Mouse (Mus musculus) gastrocnemius, postnatal 36 days (tissue): ENCODE results near the gene Vps37c. TPM values are rescaled to one million over a fixed set of nuclear protein-coding genes. Genes with fewer than 3 reads are reported as not detected.

Experiments
- DNase-seq, 2 experiments: peaks; one replicate each; pipeline ENCODE4 v3.0.0; 2022
- intact Hi-C: fragments of 180-260 bp; cut with DNase I; formaldehyde crosslinking; loops from one replicate; pipeline ENCODE4 v1.15.1; 2025
- total RNA-seq, 2 experiments: library from RNA; stranded (reverse); gene quantifications; 2 replicates each; pipeline ENCODE4 v1.2.3; 2021

The Vps37c gene
- total RNA-seq, 2 experiments from 2014 or later: 16.1 to 21.6 TPM

GRCm38 (mm10) chr19:10735861-10736260, 47.3 kb downstream of the Vps37c start:
- intact Hi-C loops: no loop called here
- DNase-seq: no peak

- intact Hi-C loops: loop anchor here (2.0 kb wide), 1 partner anchor 15 kb away; no protein-coding TSS in a partner anchor
- DNase-seq: no peak
Observed at GRCm38 (mm10) chr19:10738038-10738437, 49.5 kb downstream of the Vps37c start.

DNA sequence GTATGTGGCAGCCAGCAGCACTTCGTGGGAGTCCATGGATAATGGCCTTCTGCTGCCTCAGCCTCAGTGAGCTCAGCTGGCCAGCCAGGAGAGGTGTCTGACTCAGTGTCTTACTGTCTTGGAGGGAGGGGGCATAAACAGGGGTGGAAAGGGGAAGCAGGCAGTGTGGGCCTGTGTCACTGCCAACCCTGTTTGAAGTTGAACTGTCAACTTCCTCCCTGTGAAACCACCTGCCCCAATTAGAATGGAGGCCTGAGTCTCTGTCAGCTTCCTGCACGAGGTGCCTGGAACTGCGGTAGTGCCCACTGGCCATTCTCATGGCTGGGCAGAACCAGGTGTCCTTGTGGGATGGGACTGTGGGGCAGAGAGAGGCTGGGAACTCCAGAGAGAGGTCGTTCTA, 50.3 kb downstream of the Vps37c start, which contains the start of gene Cd5:
Gene Cd5, minus strand, starts transcription at position 192 of the 400 bp plus-strand sequence.
- intact Hi-C loops: loop anchor here (2.0 kb wide), 1 partner anchor 14 kb away; no protein-coding TSS in a partner anchor
- DNase-seq: no peak

DNA sequence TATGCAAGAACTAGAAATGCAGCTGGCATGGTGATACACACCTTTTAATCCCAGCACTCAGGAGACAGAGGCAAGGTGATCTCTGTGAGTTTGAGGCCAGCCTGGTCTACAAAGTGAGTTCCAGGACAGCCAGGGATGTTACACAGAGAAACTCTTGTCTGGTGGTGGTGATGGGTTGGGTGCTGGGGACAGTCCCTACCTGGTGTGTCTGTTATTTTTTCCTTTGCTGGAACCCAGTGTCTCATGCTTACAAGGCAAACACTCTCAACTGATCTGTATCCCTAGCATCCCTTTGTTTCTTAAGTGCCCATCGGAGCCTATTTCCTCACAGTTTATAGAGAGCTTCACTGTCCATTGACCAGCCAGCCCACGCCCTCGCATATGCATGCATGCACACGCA, 51.4 kb downstream of the Vps37c start:
- DNase-seq: no peak
- intact Hi-C loops: loop anchor here (2.0 kb wide), 1 partner anchor 13 kb away; no protein-coding TSS in a partner anchor

DNA sequence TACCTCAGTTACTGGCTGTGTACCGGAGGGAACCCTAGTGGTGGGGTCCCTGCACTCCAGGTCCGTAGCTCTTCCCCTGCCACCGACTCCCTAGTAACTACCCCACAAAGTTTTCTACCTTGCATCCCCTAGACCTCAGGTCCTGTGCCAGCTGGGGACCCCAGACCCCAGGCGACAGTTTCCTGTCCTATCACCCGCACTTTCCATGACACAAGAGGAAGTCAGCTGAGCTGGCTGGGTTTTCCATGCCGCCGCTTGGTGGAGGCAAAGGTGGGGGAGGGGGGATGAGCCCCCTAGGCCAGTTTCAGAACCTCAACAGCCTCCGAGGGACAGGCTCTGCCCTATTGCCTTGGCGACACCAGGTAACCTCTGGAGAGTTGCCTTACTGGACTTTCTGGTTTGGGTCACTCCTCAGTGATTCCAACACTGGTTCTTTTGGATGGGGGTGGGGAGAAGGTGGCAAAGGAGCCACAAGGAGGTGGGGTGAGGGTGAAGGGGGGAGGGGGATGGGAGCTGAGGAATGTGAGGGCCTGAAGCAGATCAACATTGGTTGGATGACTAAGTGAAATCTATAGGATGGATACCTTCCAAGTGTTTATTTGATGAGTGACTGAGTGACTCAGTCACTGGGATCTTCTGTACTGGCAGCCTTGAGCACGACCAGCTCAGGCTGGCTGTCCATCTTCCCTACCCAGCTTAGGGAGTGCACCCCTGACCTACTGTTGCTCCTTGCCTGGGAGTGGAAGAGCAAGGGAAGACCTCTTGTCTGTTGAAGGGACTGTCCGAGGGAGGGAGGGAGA, 52.3 kb downstream of the Vps37c start:
- no peak for DNase-seq
- intact Hi-C loops: no loop called here

DNA sequence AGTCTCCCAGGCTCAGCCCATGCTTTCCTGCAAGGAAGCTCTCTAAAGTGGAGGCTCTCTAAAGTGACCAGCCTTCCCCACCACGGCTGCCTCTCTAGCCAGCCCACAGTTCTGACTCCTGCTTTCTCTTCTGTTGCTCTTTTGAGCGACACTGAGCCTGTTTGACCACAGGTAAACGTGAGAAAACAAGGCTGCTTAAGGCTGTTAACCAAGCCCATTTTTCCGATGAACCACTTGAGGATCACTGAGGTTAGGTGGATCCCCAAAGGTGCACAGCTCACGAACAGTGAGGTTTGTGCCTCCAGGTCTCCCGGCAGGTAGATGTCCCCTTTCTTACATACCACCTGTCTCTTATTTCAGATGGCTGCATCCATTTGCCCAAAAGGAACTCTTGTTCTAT, 53.6 kb downstream of the Vps37c start:
- intact Hi-C loops: no loop called here
- DNase-seq: no peak

GRCm38 (mm10) chr19:10742565-10742964, 54.0 kb downstream of the Vps37c start:
- intact Hi-C loops: no loop called here

GRCm38 (mm10) chr19:10747182-10747581, 58.6 kb downstream of the Vps37c start:
- DNase-seq: no peak
- intact Hi-C loops: no loop called here

More at GRCm38 (mm10) chr19:10742565-10742964, 54.0 kb downstream of the Vps37c start:
- DNase-seq: no peak

- intact Hi-C loops: no loop called here
- no peak for DNase-seq
Observed at GRCm38 (mm10) chr19:10747718-10748117, 59.2 kb downstream of the Vps37c start.

DNA sequence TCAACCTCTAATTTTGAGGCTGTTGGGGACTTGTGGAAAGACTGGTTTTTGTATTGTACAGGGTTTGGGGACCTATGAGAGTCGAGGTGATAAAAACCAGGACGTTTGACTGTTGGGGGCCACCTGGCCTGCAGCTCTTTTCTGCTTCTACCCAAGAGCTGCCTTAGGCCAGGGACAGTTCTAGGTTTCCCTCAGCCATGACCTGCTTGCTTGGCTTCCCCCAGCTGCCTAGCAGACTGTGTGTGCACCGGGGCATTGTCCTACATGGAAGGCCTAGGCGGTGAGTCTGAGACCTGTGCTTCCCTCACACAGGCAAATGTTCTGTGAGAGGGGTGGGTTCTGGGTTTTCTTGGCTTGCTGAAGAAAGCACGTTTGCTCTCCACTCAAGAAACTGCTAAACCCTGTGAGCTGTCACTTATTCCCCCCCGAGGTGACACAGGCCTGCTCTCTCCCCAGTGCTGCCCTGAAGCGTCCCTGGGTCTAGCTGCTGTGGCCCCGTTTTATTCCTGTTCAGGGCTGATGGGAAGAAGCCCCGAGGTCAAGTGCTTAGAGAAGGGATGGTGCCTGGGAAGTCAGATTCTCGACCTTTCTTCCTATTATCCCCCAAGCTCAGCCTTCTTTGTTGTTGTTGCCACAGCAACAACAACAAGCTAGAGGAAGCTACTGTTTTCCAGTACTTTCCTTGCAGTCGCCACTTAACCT, 60.0 kb downstream of the Vps37c start:
- DNase-seq: no peak
- intact Hi-C loops: no loop called here

DNA sequence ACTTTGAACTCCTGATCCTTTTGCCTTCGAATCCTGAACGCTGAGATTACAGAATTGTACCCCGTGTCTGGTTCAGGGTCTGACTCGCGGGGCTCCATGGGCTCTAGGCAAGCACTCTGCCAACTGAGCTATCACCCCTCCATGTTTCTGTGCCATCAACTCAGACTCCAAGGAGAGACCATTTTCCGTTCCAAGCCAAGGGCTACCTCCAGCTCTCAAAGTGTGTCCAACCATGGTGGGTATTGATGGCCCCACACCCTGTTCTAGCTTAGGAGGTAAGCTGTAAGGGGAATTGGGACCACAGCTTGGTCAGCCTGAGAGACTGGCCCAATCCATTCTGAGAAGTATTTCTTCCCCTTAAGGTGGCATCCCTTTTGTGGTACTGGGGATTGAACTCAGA, 60.8 kb downstream of the Vps37c start:
- no peak for DNase-seq
- intact Hi-C loops: no loop called here

DNA sequence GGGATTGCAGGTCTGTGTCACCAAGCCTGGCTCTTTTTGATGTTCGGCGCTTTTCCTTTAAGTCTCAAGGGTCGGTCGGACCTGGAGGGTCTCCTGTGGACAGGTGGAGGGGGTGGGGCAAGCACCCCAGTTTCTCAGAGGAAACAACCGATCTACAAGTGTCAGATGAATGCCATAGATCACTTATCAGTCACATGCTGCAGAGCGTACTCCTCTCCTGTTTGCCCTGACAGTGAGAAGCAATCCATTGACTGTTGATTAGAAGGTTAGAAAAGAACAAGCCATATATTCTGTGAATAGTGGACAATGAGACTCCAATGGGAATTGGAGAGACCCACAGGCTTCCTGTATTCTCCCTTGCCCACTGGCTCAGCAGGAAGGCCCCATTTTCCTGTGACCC, 61.6 kb downstream of the Vps37c start:
- intact Hi-C loops: no loop called here
- no peak for DNase-seq

DNA sequence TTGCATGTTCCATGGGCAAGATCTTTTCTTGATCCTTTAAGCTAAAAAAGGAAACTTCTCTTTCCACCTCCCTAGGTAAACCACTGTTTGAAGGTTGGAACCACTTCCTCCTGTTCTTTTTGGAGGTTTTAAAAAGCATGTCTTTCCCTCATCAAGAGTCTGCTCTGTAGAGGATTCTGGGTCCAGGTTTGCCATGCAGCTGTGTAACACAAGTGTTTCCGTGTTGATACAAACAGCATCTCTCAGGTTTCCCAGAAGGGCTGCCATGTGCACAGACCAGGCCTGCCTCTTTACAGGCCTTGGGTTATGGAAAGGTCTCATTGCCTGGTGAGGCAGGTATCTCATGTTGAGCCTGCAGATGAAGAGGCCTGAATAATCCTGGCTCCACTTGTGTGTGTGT, 63.1 kb downstream of the Vps37c start:
- intact Hi-C loops: loop anchor here (2.0 kb wide), 1 partner anchor 13 kb away; the partner anchor contains the start of gene Cd5
- no peak for DNase-seq

DNA sequence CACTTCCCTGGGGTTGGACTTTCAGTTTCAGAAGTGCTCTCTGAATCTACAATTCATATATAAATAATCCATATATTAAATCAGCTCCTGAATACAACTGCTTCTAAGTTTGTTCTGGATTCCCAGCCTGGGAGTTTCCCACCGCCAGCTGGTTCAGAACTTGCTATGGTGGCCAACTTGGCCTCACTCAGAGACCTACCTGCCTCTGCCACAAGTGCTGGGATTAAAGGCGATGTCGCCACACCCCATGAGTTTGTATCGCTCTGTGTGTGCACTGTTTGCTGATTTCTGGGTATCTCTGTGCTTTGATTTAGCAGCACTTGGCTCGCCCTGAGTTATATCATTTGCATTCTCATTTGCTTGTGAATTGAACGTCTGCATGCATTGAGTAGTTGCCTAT, 63.6 kb downstream of the Vps37c start:
- no peak for DNase-seq
- intact Hi-C loops: loop anchor here (2.0 kb wide), 1 partner anchor 13 kb away; the partner anchor contains the start of gene Cd5

GRCm38 (mm10) chr19:10752646-10753045, 64.1 kb downstream of the Vps37c start:
- no peak for DNase-seq
- intact Hi-C loops: loop anchor here (2.0 kb wide), 1 partner anchor 14 kb away; the partner anchor contains the start of gene Cd5

DNA sequence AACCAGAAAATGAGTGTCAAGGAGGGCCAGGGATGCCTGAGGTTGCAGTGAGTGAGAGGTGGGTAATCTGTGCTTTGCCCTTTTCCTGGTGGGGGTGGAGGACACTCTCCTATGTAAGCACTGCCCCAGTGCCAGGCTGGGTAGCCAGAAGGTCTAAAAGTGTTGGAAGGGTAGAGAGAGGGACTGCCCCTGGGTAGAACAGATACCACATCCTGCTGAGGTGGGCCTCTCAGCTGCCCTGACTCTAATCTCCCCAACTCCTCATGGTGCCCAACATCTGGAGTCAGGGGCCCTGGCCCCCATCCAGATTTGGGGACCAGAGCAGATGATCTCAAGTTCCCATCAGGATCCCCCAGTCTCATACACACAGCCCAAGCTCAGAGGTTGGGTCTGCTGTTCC, 68.6 kb downstream of the Vps37c start:
- intact Hi-C loops: no loop called here

DNA sequence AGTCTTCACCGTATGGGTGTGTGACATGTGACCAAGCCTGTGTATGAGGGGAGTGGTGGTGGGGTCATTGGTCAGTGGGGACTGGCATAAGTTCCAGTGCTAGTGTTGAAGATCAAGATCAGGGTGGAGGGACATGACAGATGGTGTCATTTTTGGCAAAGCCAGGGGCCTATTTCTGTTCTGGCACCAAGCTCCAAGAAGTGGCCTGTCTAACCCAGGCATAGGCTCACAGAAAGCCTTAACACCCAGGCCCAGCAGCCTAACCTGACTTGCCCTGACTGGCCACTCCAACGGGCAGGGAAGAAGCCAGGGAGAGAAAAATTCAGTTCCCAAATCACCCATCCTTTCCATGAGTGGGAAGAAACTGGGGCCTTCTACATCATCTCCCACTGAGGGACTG, 69.0 kb downstream of the Vps37c start:
- DNase-seq: no peak
- intact Hi-C loops: no loop called here

More for the DNA sequence above, 68.6 kb downstream of the Vps37c start:
- no peak for DNase-seq

GRCm38 (mm10) chr19:10758708-10759107, 70.2 kb downstream of the Vps37c start:
- DNase-seq: no peak
- intact Hi-C loops: no loop called here

GRCm38 (mm10) chr19:10759525-10759924, 71.0 kb downstream of the Vps37c start:
- intact Hi-C loops: no loop called here
- DNase-seq: no peak

DNA sequence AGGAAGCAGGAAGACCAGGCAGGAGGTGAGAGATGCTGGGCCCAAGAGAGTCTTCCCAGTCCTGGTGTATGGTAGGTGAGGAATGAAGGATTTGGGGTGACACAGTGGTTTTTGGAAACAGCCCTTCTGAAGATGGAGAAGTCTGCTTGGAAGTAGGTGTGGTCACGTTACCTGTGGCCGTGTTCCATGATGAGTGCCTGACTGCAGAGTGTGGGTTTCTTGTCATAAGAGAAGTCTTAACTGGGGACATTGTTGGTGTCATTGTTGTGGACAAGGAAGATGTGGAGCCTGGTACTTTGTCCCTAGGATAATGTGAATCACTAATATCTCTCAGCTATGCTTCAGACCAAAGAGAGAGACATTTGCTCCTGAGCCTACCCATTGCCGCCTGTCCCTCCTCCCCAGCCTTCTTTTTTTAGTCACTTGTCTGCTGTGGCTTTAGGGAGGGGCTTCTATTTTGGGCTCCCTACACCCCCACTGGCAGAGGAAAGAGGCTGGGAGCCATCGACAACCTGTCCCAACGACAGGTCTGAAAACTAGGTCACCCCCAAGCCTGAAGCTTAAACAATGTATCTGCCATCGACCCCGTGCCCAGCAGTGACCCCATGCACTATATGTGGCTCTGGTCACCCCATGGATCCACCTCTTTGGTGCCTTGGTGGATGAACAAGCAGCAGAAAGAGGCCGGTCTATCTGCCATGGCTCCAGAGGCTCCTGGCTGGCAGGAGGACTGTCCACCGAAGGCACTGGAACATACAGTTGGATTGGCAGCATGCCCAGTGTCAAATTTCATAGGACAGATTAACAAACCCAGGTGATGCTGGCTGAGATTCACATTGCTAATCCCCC, 71.7 kb downstream of the Vps37c start:
- intact Hi-C loops: no loop called here
- peak; percentile 37 to 51 for DNase-seq
